Mouse (Mus musculus) neural tube, embryonic 11.5 days (tissue): ENCODE measurements around the gene Slc35a1. TPM values are rescaled to one million over a fixed set of nuclear protein-coding genes. Genes with fewer than 3 reads are reported as not detected.
"Not testable (repeated sequence)": the region's sequence is repeated elsewhere in the genome, so short reads cannot be mapped to it uniquely, and the experiment has no call there.

ENCODE experiments used
- ATAC-seq: fragments of 200-750 bp; cut with Nextera tagmentation; 2 replicates; pipeline ENCODE4 v1.8.0; 2017; ENCODE audit warnings: moderate number of reproducible peaks, mild to moderate bottlenecking, moderate TSS enrichment, moderate library complexity; ENCODE audit not compliant: insufficient read depth, low FRiP score, low TSS enrichment
- DNase-seq: peaks from one replicate; pipeline ENCODE4 v3.0.0-alpha.2; 2015; ENCODE audit warnings: low spot score
- H3K27ac ChIP-seq: fragments of 300-500 bp; sonication (generic); 2 replicates; pipeline ENCODE4 v1.5.1; 2014; ENCODE audit warnings: low read depth, mild to moderate bottlenecking, low read length
- H3K27me3 ChIP-seq: fragments of 300-500 bp; sonication (generic); 2 replicates; pipeline ENCODE4 v1.6.1; 2014; ENCODE audit warnings: mild to moderate bottlenecking, low read length, mixed read lengths; ENCODE audit not compliant: control insufficient read depth, insufficient read depth
- H3K36me3 ChIP-seq: fragments of 300-500 bp; sonication (generic); 2 replicates; pipeline ENCODE4 v1.6.1; 2014; ENCODE audit warnings: mild to moderate bottlenecking, low read length, moderate library complexity, mixed read lengths; ENCODE audit not compliant: control insufficient read depth, insufficient read depth
- H3K4me1 ChIP-seq: fragments of 300-500 bp; sonication (generic); 2 replicates; pipeline ENCODE4 v1.6.1; 2014; ENCODE audit warnings: low read length, mixed read lengths; ENCODE audit not compliant: control insufficient read depth, insufficient read depth
- H3K4me2 ChIP-seq: fragments of 300-500 bp; sonication (generic); 2 replicates; pipeline ENCODE4 v1.6.1; 2014; ENCODE audit warnings: low read depth, mild to moderate bottlenecking, moderate library complexity
- H3K4me3 ChIP-seq: fragments of 300-500 bp; sonication (generic); 2 replicates; pipeline ENCODE4 v1.5.1; 2014; ENCODE audit warnings: low read depth, low read length
- H3K9ac ChIP-seq: fragments of 300-500 bp; sonication (generic); 2 replicates; pipeline ENCODE4 v1.6.1; 2014; ENCODE audit warnings: mild to moderate bottlenecking, low read length
- H3K9me3 ChIP-seq: fragments of 300-500 bp; sonication (generic); 2 replicates; pipeline ENCODE4 v1.6.1; 2016; ENCODE audit warnings: low read length; ENCODE audit not compliant: control insufficient read depth
- WGBS: fragments of 180-500 bp; shearing (Covaris S2); extraction: QIAGEN DNeasy Blood & Tissue Kit; methylation state at CpG from one replicate; pipeline ENCODE4 v1.1.7; 2014; 5-methylcytosine and 5-hydroxymethylcytosine counted together
- polyA plus RNA-seq: library from polyadenylated mRNA; unstranded; fragments of >200 nt; fragmentation: Nextera tagmentation; extraction: Ambion mirVana; gene quantifications from 2 replicates; pipeline ENCODE4 v1.2.1, GENCODE M21; 2014

Gene Slc35a1
- 53.0 and 53.9 TPM in 2 replicates for polyA plus RNA-seq

GRCm38 (mm10) chr4:34686874-34687567 lies at the start of gene Slc35a1:
Gene Slc35a1, minus strand, starts transcription at chr4:34687438.
- Histone ChIP-seq H3K36me3 (no peaks in the 10 kb centered on the region), H3K27ac (peak within 1 kb of the TSS; percentile 95), H3K27me3 (no peaks in the 10 kb centered on the region), H3K9me3 (no peaks in the 10 kb centered on the region), H3K9ac (peak within 1 kb of the TSS; percentile 96), H3K4me3 (peak within 1 kb of the TSS; percentile 87), H3K4me2 (peak within 1 kb of the TSS; percentile 47), H3K4me1 (no peaks in the 10 kb centered on the region)
- peak; percentile 97 for ATAC-seq
- WGBS, result under 1% methylated on average over 65 of the region's 65 CpGs
- peak; percentile 94 for DNase-seq

DNA sequence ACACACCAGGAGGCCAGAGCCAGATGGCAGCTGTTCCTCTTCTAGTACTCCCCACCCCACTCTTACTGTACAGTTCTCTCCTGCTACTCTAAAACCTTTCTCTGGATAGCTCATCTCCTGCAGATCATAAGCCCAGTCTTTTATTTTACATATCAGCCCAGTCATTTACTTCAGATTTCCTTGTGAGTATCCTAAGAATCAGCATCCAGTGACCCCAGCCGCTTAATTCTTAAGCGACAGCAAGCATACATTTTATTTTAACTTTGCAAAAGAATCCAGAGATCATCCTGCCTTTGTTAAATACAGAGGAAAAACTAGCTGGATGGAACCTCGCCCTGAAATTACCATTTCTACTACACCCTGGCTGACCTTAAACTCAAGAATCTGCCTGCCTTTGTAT lies 47.2 kb upstream of the Slc35a1 start:
- H3K9ac ChIP-seq, result no peak overlapping the region
- no peaks in the 10 kb centered on the region for H3K4me1 ChIP-seq
- no peaks in the 10 kb centered on the region for H3K36me3 ChIP-seq
- DNase-seq, result no peak
- WGBS, result 81% methylated on average over 3 of the region's 3 CpGs
- no peak overlapping the region for H3K27ac ChIP-seq
- H3K27me3 ChIP-seq, result no peaks in the 10 kb centered on the region
- H3K4me3 ChIP-seq, result no peak overlapping the region
- no peak for ATAC-seq
- no peak overlapping the region for H3K4me2 ChIP-seq
- no peaks in the 10 kb centered on the region for H3K9me3 ChIP-seq

DNA sequence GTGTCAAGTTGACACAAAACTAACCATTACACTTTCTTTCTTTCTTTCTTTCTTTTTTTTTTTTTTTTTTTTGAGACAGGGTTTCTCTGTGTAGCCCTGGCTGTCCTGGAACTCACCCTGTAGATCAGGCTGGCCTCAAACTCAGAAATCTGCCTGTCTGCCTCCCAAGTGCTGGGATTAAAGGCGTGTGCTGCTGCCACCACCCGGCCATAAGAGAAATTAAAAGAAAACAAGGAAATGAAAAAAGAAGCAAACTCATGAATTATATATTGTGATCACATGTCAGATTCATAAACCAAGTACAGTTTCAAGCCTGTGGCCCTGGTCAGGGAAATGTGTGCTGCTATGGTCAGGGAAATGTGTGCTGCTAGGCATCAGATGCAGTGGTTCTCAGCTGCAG lies 46.2 kb upstream of the Slc35a1 start:
- not testable (repeated sequence) for H3K4me2 ChIP-seq

DNA sequence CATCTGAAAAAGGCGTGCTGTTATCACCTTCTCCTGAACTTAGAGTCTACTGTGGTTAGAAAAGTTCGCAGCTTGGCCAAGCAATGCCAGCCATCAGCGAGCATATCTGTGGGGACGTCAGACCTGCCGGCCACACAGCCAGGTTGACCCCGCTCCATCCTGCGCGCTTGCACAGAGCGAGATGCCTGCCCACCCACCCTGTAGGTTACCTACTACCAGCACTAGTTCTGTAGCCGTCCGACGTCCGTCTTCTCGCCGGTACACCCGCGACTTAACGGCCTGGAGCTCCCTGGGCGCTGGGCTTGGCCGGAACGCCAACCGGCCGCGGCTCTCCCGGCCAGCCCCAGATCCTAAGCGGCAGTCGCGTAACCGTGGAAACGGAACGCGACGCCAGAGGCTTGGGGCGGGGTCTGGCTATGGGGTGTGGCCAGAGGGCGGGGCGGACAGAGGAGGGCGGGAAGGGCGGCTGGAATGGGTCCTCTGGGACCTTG lies 42.7 kb upstream of the Slc35a1 start, which contains the start of gene Cfap206:
Cfap206 (minus strand) TSS at position 356 of the 491 bp plus-strand sequence.
- Histone ChIP-seq H3K4me1 (no peaks in the 10 kb centered on the region), H3K36me3 (no peaks in the 10 kb centered on the region), H3K4me3 (peak within 1 kb of the TSS; percentile 45), H3K9ac (peak within 1 kb of the TSS; percentile 54), H3K27ac (no peak within 1 kb of the TSS), H3K9me3 (no peaks in the 10 kb centered on the region), H3K4me2 (peak within 1 kb of the TSS; percentile 91), H3K27me3 (no peaks in the 10 kb centered on the region)
- DNase-seq, result peak; percentile 88
- ATAC-seq, result peak; percentile 98
- under 1% methylated on average over 38 of the region's 38 CpGs for WGBS

More for the DNA sequence above, 46.2 kb upstream of the Slc35a1 start:
- not testable (repeated sequence) for H3K9ac ChIP-seq, H3K27me3 ChIP-seq, H3K4me3 ChIP-seq, H3K4me1 ChIP-seq, H3K27ac ChIP-seq, H3K36me3 ChIP-seq, ATAC-seq, DNase-seq, H3K9me3 ChIP-seq
- 36% methylated on average over 2 of the region's 2 CpGs for WGBS

DNA sequence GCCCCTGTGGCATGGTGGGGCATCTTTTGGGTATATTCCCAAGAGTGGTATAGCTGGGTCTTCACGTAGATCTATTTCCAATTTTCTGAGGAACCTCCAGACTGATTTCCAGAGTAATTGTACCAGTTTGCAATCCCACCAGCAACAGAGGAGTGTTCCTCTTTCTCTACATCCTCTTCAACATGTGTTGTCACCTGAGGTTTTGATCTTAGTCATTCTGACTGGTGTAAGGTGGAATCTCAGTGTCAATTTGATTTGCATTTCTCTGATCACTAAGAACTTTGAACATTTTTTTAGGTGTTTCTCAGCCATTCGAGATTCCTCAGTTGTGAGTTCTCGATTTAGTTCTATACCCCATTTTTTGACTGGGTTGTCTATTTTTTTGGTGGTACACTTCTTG lies 38.5 kb upstream of the Slc35a1 start:
- ATAC-seq, H3K4me2 ChIP-seq, H3K36me3 ChIP-seq, DNase-seq, H3K9me3 ChIP-seq, H3K27ac ChIP-seq, H3K27me3 ChIP-seq, H3K9ac ChIP-seq, H3K4me3 ChIP-seq, H3K4me1 ChIP-seq: not testable (repeated sequence)
- WGBS, result 93% methylated on average over 3 of the region's 3 CpGs

GRCm38 (mm10) chr4:34724306-34724705 lies 37.1 kb upstream of the Slc35a1 start:
- no peaks in the 10 kb centered on the region for H3K36me3 ChIP-seq
- no peaks in the 10 kb centered on the region for H3K9me3 ChIP-seq
- no peaks in the 10 kb centered on the region for H3K27me3 ChIP-seq
- H3K4me1 ChIP-seq, result no peaks in the 10 kb centered on the region
- no peak for DNase-seq
- H3K9ac ChIP-seq, result no peak overlapping the region
- no peak overlapping the region for H3K4me3 ChIP-seq
- H3K27ac ChIP-seq, result no peak overlapping the region
- 68% methylated on average over 4 of the region's 4 CpGs for WGBS
- no peak overlapping the region for H3K4me2 ChIP-seq
- ATAC-seq, result no peak

- Histone ChIP-seq H3K4me2 (no peak overlapping the region), H3K27me3 (no peaks in the 10 kb centered on the region), H3K27ac (no peak overlapping the region), H3K4me3 (no peak overlapping the region), H3K9me3 (no peaks in the 10 kb centered on the region), H3K4me1 (no peaks in the 10 kb centered on the region), H3K9ac (no peak overlapping the region), H3K36me3 (no peaks in the 10 kb centered on the region)
- DNase-seq (no peak), ATAC-seq (no peak)
- 73% methylated on average over 4 of the region's 4 CpGs for WGBS
These were observed 35.9 kb upstream of the Slc35a1 start for GRCm38 (mm10) chr4:34723186-34723585.

DNA sequence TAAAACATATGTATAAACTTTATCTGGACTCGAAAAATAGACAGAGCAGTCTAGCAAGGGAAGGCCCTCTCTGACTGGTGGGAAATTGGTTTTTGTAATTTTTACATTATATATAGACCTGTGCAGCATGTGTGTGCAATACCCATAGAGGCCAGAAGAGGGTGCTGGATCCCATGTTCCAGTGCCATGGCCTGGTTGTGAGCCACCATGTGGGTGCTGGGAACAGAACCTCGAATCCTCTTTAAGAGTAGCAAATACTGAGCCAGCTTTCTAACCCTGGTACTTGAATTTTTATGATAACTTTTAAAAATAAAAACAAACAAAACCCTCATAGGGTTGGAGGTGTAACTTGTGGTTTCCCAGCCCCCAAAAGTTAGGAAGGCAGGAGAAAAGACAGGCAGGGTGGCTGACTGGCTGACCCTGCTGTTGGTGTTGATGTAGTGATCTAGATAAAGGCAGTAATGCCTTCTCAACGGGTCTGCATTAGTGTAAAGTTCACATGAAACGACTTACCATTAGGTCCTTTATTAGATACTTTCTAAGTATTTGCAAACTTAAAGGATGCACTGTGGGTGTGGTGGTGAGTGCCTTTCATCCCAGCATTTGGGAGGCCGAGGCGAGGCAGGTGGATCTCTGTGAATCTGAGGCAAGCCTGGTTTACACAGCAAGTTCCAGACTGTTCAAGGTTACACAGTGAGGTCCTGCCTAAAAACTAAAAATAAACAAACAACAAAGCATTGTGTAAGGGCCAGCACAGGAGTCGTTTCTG lies 33.1 kb upstream of the Slc35a1 start:
- Histone ChIP-seq H3K4me3 (no peak overlapping the region), H3K9me3 (no peaks in the 10 kb centered on the region), H3K9ac (no peak overlapping the region), H3K27me3 (no peaks in the 10 kb centered on the region), H3K36me3 (no peaks in the 10 kb centered on the region), H3K27ac (no peak overlapping the region), H3K4me2 (no peak overlapping the region), H3K4me1 (no peaks in the 10 kb centered on the region)
- 90% methylated on average over 7 of the region's 7 CpGs for WGBS
- DNase-seq (no peak), ATAC-seq (no peak)
